Mouse (Mus musculus): Measurements from ENCODE around the gene Ets1. TPM values are rescaled to one million over a fixed set of nuclear protein-coding genes. Genes with fewer than 3 reads are reported as not detected.

Ets1 gene
- polyA plus RNA-seq (2015; fragmentation: Nextera tagmentation; extraction: Ambion mirVana): 18.3 and 18.9 TPM in 2 replicates

- H3K4me1 ChIP-seq (replicated peaks): no peaks in the 10 kb centered on the region
- 0 out of 2 replicates have a peak, but pooled peaks have one; percentile 11 for ATAC-seq
- H3K4me2 ChIP-seq (replicated peaks): peak within 1 kb of the TSS; percentile 27; the same call in 1 of the 2 replicates
- no peaks in the 10 kb centered on the region for H3K9me3 ChIP-seq
- no peak within 1 kb of the TSS for H3K9ac ChIP-seq (replicated peaks)
- no peaks in the 10 kb centered on the region for H3K36me3 ChIP-seq
- 1% methylated on average over 10 of the region's 10 CpGs for WGBS
- 0 out of 2 replicates have a peak within 1 kb of the TSS, but pooled peaks have one; percentile 2 for H3K4me3 ChIP-seq (replicated peaks)
- peaks cover 47% of the 10 kb centered on the region for H3K27me3 ChIP-seq
- H3K27ac ChIP-seq: no peak within 1 kb of the TSS
Observed at GRCm38 (mm10) chr9:32635627-32636385, at the start of gene Ets1. TSS of gene Ets1 (plus strand) at chr9:32636221.

GRCm38 (mm10) chr9:32589900-32590299, 46.1 kb upstream of the Ets1 start:
- H3K4me1 ChIP-seq (replicated peaks): peaks cover 9% of the 10 kb centered on the region
- no peaks in the 10 kb centered on the region for H3K9me3 ChIP-seq
- WGBS: 7% methylated on average over 8 of the region's 8 CpGs
- H3K27ac ChIP-seq: no peak overlapping the region
- H3K27me3 ChIP-seq: peaks cover 38% of the 10 kb centered on the region
- no peak overlapping the region for H3K4me3 ChIP-seq (replicated peaks)
- H3K36me3 ChIP-seq: no peaks in the 10 kb centered on the region
- ATAC-seq: peak; percentile 52
- H3K9ac ChIP-seq (replicated peaks): no peak overlapping the region
- H3K4me2 ChIP-seq (replicated peaks): no peak overlapping the region

DNA sequence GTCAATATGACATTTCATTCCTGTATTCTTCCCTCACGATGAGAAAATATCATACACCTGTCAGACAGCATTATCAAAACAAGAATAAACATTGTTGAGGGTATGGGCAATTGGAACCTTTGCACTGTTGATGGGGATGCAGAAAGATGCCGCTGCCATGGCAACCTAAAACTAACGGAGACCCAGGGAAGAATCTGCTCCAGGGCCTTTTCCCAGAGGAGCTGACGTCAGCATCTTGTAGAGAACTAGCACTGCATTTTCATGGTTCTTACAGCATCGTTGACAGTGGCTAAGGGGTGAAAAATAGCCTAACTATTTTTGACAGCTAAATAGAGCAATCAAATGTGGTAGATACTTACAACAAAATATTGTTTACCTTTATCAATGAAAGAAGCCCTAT, 45.5 kb upstream of the Ets1 start:
- H3K9me3 ChIP-seq: no peaks in the 10 kb centered on the region
- H3K36me3 ChIP-seq: no peaks in the 10 kb centered on the region
- no peak overlapping the region for H3K4me3 ChIP-seq (replicated peaks)
- no peak overlapping the region for H3K9ac ChIP-seq (replicated peaks)
- H3K4me2 ChIP-seq (replicated peaks): no peak overlapping the region
- H3K27ac ChIP-seq: no peak overlapping the region
- WGBS: 41% methylated on average over 5 of the region's 5 CpGs
- H3K27me3 ChIP-seq: peaks cover 41% of the 10 kb centered on the region
- ATAC-seq: no peak
- peaks cover 9% of the 10 kb centered on the region for H3K4me1 ChIP-seq (replicated peaks)

- Histone ChIP-seq H3K9ac (replicated peaks) (no peak overlapping the region), H3K4me2 (replicated peaks) (no peak overlapping the region), H3K27ac (no peak overlapping the region), H3K4me3 (replicated peaks) (no peak overlapping the region), H3K9me3 (no peaks in the 10 kb centered on the region), H3K36me3 (no peaks in the 10 kb centered on the region), H3K27me3 (peaks cover 47% of the 10 kb centered on the region), H3K4me1 (replicated peaks) (peaks cover 9% of the 10 kb centered on the region)
- WGBS: 8% methylated on average over 14 of the region's 14 CpGs
- ATAC-seq: peak; percentile 90
Observed at GRCm38 (mm10) chr9:32591732-32592582, 44.1 kb upstream of the Ets1 start.

- no peak overlapping the region for H3K9ac ChIP-seq (replicated peaks)
- H3K4me3 ChIP-seq (replicated peaks): no peak overlapping the region
- no peaks in the 10 kb centered on the region for H3K9me3 ChIP-seq
- no peak for ATAC-seq
- WGBS: 11% methylated on average over 2 of the region's 2 CpGs
- H3K4me1 ChIP-seq (replicated peaks): peaks cover 9% of the 10 kb centered on the region
- no peak overlapping the region for H3K27ac ChIP-seq
- H3K4me2 ChIP-seq (replicated peaks): no peak overlapping the region
- no peaks in the 10 kb centered on the region for H3K36me3 ChIP-seq
- H3K27me3 ChIP-seq: peaks cover 41% of the 10 kb centered on the region
Observed at GRCm38 (mm10) chr9:32592583-32592890, 43.5 kb upstream of the Ets1 start.

DNA sequence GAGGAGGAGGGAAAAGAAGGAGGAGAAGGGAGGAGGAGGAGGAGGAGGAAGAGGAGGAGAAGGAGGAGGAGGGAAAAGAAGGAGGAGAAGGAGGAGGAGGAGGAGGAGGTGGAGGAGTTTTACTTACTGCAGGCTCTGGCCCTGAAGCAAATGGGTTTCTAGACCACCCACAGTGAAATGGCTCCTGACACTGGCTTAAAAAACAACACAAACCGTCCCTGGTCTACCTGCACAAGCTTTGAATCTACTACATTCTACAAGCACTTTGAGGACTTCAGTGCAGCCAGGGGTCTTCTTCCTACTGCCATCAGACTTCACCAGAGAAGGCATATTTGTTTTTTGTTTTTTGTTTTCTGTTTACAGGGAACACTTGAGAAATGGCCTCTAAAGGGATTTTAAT, 42.2 kb upstream of the Ets1 start:
- H3K4me1 ChIP-seq (replicated peaks): peaks cover 9% of the 10 kb centered on the region

DNA sequence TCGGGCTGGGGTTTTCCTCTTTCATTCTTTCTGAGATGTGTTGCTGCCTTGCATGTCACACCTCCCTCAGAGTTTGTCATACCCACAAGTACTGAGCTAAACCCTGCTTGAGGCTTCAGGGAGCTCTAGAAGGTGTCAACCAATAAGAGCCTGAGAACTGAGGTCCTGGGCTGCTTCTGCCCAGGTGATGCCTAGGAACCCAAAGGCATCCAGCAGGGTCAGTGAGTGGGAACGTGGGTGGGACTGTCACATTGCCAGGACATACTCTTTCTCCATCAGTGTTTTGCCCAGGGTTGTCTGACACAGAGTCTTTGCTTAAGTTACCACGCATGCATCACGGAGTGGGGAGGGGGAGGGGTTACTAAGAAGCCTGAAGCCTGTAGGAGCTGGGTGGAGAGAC, 41.7 kb upstream of the Ets1 start:
- no peak for ATAC-seq
- Histone ChIP-seq H3K27ac (no peak overlapping the region), H3K4me3 (replicated peaks) (no peak overlapping the region), H3K9ac (replicated peaks) (no peak overlapping the region), H3K4me2 (replicated peaks) (no peak overlapping the region), H3K27me3 (peaks cover 36% of the 10 kb centered on the region), H3K4me1 (replicated peaks) (peaks cover 9% of the 10 kb centered on the region), H3K9me3 (no peaks in the 10 kb centered on the region), H3K36me3 (no peaks in the 10 kb centered on the region)
- 51% methylated on average over 4 of the region's 4 CpGs for WGBS

More for the DNA sequence above, 42.2 kb upstream of the Ets1 start:
- Histone ChIP-seq H3K4me3 (replicated peaks) (no peak overlapping the region), H3K27ac (no peak overlapping the region), H3K27me3 (peaks cover 35% of the 10 kb centered on the region), H3K4me2 (replicated peaks) (no peak overlapping the region), H3K9me3 (no peaks in the 10 kb centered on the region), H3K36me3 (no peaks in the 10 kb centered on the region), H3K9ac (replicated peaks) (no peak overlapping the region)
- 21% methylated on average over 1 of the region's 1 CpGs for WGBS
- no peak for ATAC-seq

DNA sequence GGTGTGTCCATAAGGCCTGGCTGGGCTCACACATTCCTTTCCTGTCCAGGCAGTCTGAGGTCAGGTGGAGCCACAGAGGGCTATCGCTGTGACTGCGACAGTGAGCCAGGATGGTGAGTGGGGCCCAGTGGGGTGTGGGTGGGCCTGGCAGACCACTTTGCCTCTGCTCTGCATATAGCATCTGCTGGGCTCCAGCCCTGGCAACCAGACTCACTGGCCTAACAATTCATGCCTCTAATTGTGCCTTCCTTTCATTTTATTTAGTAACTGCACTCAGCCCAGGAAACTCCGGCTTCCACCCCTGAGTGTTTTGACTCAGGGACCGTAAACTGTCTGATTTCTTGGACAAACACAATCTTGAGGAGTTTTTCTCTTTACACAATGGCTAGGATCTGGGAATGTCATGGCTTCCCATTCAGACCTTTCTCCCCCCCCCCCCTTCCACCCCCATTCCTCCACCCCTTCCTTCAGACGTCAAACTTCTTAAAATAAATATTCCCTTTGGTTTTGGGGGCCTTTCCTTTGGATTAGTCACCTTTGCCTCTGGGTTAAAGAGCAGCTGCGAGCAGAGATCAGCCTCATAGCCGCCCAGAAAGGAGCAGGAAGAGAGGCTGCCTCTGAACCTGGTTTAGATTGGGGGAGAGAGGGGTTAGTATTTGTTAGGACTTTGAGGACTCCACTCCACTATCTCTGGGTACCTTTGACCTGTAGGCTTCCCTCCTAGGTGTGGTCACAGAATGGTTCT, 40.8 kb upstream of the Ets1 start:
- no peaks in the 10 kb centered on the region for H3K9me3 ChIP-seq
- no peaks in the 10 kb centered on the region for H3K36me3 ChIP-seq
- H3K27me3 ChIP-seq: peaks cover 34% of the 10 kb centered on the region
- no peak overlapping the region for H3K4me3 ChIP-seq (replicated peaks)
- H3K4me2 ChIP-seq (replicated peaks): no peak overlapping the region
- no peak for ATAC-seq
- H3K9ac ChIP-seq (replicated peaks): no peak overlapping the region
- H3K4me1 ChIP-seq (replicated peaks): peaks cover 9% of the 10 kb centered on the region
- WGBS: 54% methylated on average over 7 of the region's 7 CpGs
- H3K27ac ChIP-seq: no peak overlapping the region

DNA sequence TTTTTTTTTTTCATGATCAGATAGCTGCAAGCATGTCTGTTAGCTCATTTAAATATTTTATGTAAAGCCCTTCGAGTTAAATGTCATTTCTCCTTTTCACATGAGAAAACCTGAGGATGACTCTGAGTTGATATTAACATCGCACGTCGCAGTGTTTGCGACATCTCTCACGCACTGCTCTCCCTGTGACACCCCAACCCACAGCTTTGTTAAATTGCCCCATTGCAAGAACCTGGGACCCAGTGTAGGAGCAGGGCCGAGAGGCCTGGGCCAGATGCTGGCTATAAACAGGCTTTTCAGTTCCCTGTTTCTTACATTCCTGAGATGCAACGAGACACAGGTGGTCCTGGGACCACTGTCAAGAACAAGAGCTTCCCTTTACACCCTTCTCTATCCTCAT, 39.7 kb upstream of the Ets1 start:
- Histone ChIP-seq H3K27ac (no peak overlapping the region), H3K4me3 (replicated peaks) (no peak overlapping the region), H3K36me3 (no peaks in the 10 kb centered on the region), H3K4me2 (replicated peaks) (no peak overlapping the region), H3K27me3 (peaks cover 32% of the 10 kb centered on the region), H3K9me3 (no peaks in the 10 kb centered on the region), H3K4me1 (replicated peaks) (peaks cover 3% of the 10 kb centered on the region; the same call in 1 of the 2 replicates), H3K9ac (replicated peaks) (no peak overlapping the region)
- ATAC-seq: no peak
- 86% methylated on average over 8 of the region's 8 CpGs for WGBS

DNA sequence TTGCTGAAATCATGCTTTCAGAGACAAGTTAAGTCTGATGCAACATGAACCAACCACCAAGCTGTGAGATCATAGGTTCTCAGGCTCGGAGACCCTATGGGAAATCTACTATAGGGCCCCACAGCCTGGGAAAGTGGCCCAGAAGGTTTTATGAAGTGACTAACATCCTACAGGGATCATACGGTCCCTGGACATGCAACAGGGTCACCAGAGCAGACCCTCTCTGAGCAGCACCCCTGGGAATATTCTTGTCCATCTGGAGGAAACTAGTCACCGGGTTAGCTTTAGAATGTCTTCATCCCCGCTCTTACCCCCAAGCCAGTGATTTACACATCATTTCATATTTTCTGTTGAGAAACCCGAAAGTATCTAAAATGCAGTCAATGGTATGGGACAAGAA, 34.1 kb upstream of the Ets1 start:
- no peak overlapping the region for H3K4me2 ChIP-seq (replicated peaks)
- H3K4me3 ChIP-seq (replicated peaks): no peak overlapping the region
- ATAC-seq: no peak
- H3K27ac ChIP-seq: no peak overlapping the region
- no peaks in the 10 kb centered on the region for H3K4me1 ChIP-seq (replicated peaks)
- 88% methylated on average over 5 of the region's 5 CpGs for WGBS
- H3K36me3 ChIP-seq: no peaks in the 10 kb centered on the region
- H3K9ac ChIP-seq (replicated peaks): no peak overlapping the region
- no peaks in the 10 kb centered on the region for H3K9me3 ChIP-seq
- H3K27me3 ChIP-seq: peaks cover 32% of the 10 kb centered on the region

- H3K27me3 ChIP-seq: peaks cover 43% of the 10 kb centered on the region
- no peak overlapping the region for H3K4me3 ChIP-seq (replicated peaks)
- no peak overlapping the region for H3K4me2 ChIP-seq (replicated peaks)
- H3K36me3 ChIP-seq: no peaks in the 10 kb centered on the region
- no peak overlapping the region for H3K27ac ChIP-seq
- no peaks in the 10 kb centered on the region for H3K9me3 ChIP-seq
- no peak overlapping the region for H3K9ac ChIP-seq (replicated peaks)
- no peak for ATAC-seq
- H3K4me1 ChIP-seq (replicated peaks): no peaks in the 10 kb centered on the region
- 85% methylated on average over 7 of the region's 7 CpGs for WGBS
Observed at GRCm38 (mm10) chr9:32603097-32603496, 32.9 kb upstream of the Ets1 start.

GRCm38 (mm10) chr9:32607218-32607617, 28.8 kb upstream of the Ets1 start:
- no peak overlapping the region for H3K4me3 ChIP-seq (replicated peaks)
- no peak overlapping the region for H3K4me2 ChIP-seq (replicated peaks)
- H3K4me1 ChIP-seq (replicated peaks): no peaks in the 10 kb centered on the region
- H3K9me3 ChIP-seq: no peaks in the 10 kb centered on the region
- no peak overlapping the region for H3K9ac ChIP-seq (replicated peaks)
- H3K27ac ChIP-seq: no peak overlapping the region
- peaks cover 47% of the 10 kb centered on the region for H3K27me3 ChIP-seq
- no peaks in the 10 kb centered on the region for H3K36me3 ChIP-seq
- 31% methylated on average over 7 of the region's 7 CpGs for WGBS
- ATAC-seq: 0 out of 2 replicates have a peak, but pooled peaks have one; percentile 40

All from midbrain, embryonic 13.5 days (tissue).